Mouse (Mus musculus): ENCODE data around the gene N4bp2l1. TPM values are rescaled to one million over a fixed set of nuclear protein-coding genes. Genes with fewer than 3 reads are reported as not detected.
"Not testable (repeated sequence)": the region's sequence is repeated elsewhere in the genome, so short reads cannot be mapped to it uniquely, and the experiment has no call there.

Gene N4bp2l1
- 8.3 and 9.4 TPM in 2 replicates for polyA plus RNA-seq (2015; fragmentation: Nextera tagmentation; extraction: Ambion mirVana)

DNA sequence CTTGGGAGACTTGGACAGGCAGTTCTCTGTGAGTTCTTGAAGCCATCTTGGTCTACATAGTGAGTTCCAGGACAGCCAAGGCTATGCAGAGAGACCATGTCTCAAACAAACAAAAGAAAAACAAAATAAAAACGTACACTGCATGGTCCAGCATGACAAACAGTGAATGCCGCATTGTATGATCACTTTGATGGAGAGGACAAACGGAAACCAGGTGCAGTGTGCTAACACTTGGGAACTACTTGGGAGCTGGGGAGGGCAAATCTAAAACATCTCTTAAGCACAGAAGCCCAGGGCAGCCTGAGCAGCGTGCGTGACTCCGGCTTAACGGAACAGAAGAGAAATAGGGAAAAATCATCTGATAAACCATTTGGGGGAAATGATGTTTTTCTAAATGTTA is at the start of gene N4bp2l1:
N4bp2l1 (minus strand) TSS at position 101 of the 400 bp plus-strand sequence.
- WGBS = 90% methylated on average over 7 of the region's 7 CpGs
- H3K9me3 ChIP-seq = no peaks in the 10 kb centered on the region
- peaks cover 16% of the 10 kb centered on the region for H3K4me1 ChIP-seq
- no peak within 1 kb of the TSS for H3K4me2 ChIP-seq (replicated peaks)
- no peak within 1 kb of the TSS for H3K9ac ChIP-seq (replicated peaks)
- no peak within 1 kb of the TSS for H3K27ac ChIP-seq (replicated peaks)
- ATAC-seq (replicated peaks) = no peak
- no peaks in the 10 kb centered on the region for H3K36me3 ChIP-seq
- no peak within 1 kb of the TSS for H3K4me3 ChIP-seq
- no peaks in the 10 kb centered on the region for H3K27me3 ChIP-seq

DNA sequence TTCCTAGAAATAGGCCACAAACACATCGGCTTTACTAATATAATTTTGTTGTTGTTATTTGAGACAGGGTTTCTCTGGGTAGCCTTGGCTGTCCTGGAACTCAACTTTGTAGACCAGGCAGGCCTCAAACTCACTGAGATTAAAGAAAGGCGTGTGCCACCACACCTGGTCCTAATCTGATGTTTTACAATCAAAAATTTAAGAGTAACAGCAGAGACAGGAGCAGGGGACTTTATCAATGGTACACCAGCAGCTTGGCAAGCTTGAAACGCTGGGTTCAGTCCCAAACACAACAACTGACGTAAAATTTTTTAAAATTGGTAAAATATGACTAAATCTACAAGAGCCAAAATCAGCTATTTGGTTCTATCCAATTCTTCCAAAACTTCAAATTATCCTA is 47.9 kb upstream of the N4bp2l1 start:
- Histone ChIP-seq H3K4me2 (replicated peaks) (no peak overlapping the region), H3K9me3 (no peaks in the 10 kb centered on the region), H3K4me3 (no peak overlapping the region), H3K4me1 (no peaks in the 10 kb centered on the region), H3K9ac (replicated peaks) (no peak overlapping the region), H3K27me3 (no peaks in the 10 kb centered on the region), H3K27ac (replicated peaks) (no peak overlapping the region), H3K36me3 (peaks cover 33% of the 10 kb centered on the region)
- WGBS = 95% methylated on average over 4 of the region's 4 CpGs
- ATAC-seq (replicated peaks) = no peak

GRCm38 (mm10) chr5:150643390-150643789 is 46.4 kb upstream of the N4bp2l1 start:
- H3K27me3 ChIP-seq; H3K4me1 ChIP-seq; H3K9me3 ChIP-seq; H3K27ac ChIP-seq (replicated peaks); H3K9ac ChIP-seq (replicated peaks); H3K4me2 ChIP-seq (replicated peaks); ATAC-seq (replicated peaks); H3K4me3 ChIP-seq: not testable (repeated sequence)
- 96% methylated on average over 4 of the region's 4 CpGs for WGBS
- H3K36me3 ChIP-seq = peaks cover 25% of the 10 kb centered on the region

- no peaks in the 10 kb centered on the region for H3K27me3 ChIP-seq
- no peaks in the 10 kb centered on the region for H3K9me3 ChIP-seq
- H3K36me3 ChIP-seq = peaks cover 33% of the 10 kb centered on the region
- H3K27ac ChIP-seq (replicated peaks) = no peak overlapping the region
- no peak overlapping the region for H3K4me2 ChIP-seq (replicated peaks)
- H3K4me1 ChIP-seq = no peaks in the 10 kb centered on the region
- 96% methylated on average over 3 of the region's 3 CpGs for WGBS
- H3K4me3 ChIP-seq = no peak overlapping the region
- ATAC-seq (replicated peaks) = no peak
- no peak overlapping the region for H3K9ac ChIP-seq (replicated peaks)
These were observed 44.5 kb upstream of the N4bp2l1 start for GRCm38 (mm10) chr5:150641440-150641839.

DNA sequence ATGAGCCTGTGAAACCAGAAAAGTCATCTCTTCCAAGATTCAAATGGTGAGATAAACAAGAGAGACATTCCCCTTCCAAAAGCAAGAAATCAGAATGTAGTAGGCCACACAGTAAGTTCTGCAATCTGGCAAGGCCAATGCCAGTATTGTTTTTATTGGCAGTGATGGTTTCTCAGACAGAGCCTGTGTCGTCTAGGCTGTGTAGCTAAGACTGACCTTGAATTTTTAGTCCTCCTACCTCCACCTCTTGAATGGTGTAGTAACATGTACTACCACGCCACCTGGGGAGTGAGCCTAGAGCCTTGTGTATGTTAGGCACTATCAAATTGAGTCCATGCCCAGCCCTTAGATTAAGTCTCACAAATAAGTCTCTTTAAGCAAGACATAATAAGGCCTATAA is 32.7 kb upstream of the N4bp2l1 start:
- Histone ChIP-seq H3K27ac (replicated peaks) (no peak overlapping the region), H3K4me2 (replicated peaks) (no peak overlapping the region), H3K9me3 (no peaks in the 10 kb centered on the region), H3K36me3 (peaks cover 17% of the 10 kb centered on the region; the same call in 1 of the 2 replicates), H3K4me3 (no peak overlapping the region), H3K27me3 (no peaks in the 10 kb centered on the region), H3K9ac (replicated peaks) (no peak overlapping the region), H3K4me1 (no peaks in the 10 kb centered on the region)
- ATAC-seq (replicated peaks) = no peak
- 87% methylated on average over 2 of the region's 2 CpGs for WGBS

- H3K9ac ChIP-seq (replicated peaks) = no peak overlapping the region
- no peaks in the 10 kb centered on the region for H3K4me1 ChIP-seq
- H3K4me3 ChIP-seq = no peak overlapping the region
- no peak overlapping the region for H3K27ac ChIP-seq (replicated peaks)
- no peaks in the 10 kb centered on the region for H3K27me3 ChIP-seq
- peaks cover 15% of the 10 kb centered on the region; the same call in 1 of the 2 replicates for H3K36me3 ChIP-seq
- no peak for ATAC-seq (replicated peaks)
- no peak overlapping the region for H3K4me2 ChIP-seq (replicated peaks)
- WGBS = 97% methylated on average over 1 of the region's 1 CpGs
- H3K9me3 ChIP-seq = no peaks in the 10 kb centered on the region
These were observed 32.3 kb upstream of the N4bp2l1 start for GRCm38 (mm10) chr5:150629272-150629671.

- Histone ChIP-seq H3K9ac (replicated peaks) (no peak overlapping the region), H3K27ac (replicated peaks) (no peak overlapping the region), H3K4me2 (replicated peaks) (no peak overlapping the region), H3K27me3 (no peaks in the 10 kb centered on the region), H3K9me3 (no peaks in the 10 kb centered on the region), H3K36me3 (0 out of 2 replicates have a peak, but pooled peaks cover 4% of the 10 kb centered on the region), H3K4me3 (no peak overlapping the region), H3K4me1 (no peaks in the 10 kb centered on the region)
- WGBS = 86% methylated on average over 7 of the region's 7 CpGs
- no peak for ATAC-seq (replicated peaks)
These were observed 28.5 kb upstream of the N4bp2l1 start for GRCm38 (mm10) chr5:150625528-150625927.

GRCm38 (mm10) chr5:150622792-150623191 is 25.8 kb upstream of the N4bp2l1 start:
- WGBS = 27% methylated on average over 1 of the region's 1 CpGs

GRCm38 (mm10) chr5:150621592-150621991 is 24.6 kb upstream of the N4bp2l1 start:
- Histone ChIP-seq H3K9me3 (no peaks in the 10 kb centered on the region), H3K4me2 (replicated peaks) (no peak overlapping the region), H3K36me3 (0 out of 2 replicates have a peak, but pooled peaks cover 4% of the 10 kb centered on the region), H3K27me3 (no peaks in the 10 kb centered on the region), H3K4me1 (no peaks in the 10 kb centered on the region), H3K4me3 (no peak overlapping the region), H3K9ac (replicated peaks) (no peak overlapping the region), H3K27ac (replicated peaks) (no peak overlapping the region)
- 83% methylated on average over 3 of the region's 3 CpGs for WGBS
- no peak for ATAC-seq (replicated peaks)

More at GRCm38 (mm10) chr5:150622792-150623191, 25.8 kb upstream of the N4bp2l1 start:
- no peaks in the 10 kb centered on the region for H3K4me1 ChIP-seq
- ATAC-seq (replicated peaks) = no peak
- H3K4me2 ChIP-seq (replicated peaks) = no peak overlapping the region
- H3K27me3 ChIP-seq = no peaks in the 10 kb centered on the region
- H3K9ac ChIP-seq (replicated peaks) = no peak overlapping the region
- no peak overlapping the region for H3K4me3 ChIP-seq
- no peaks in the 10 kb centered on the region for H3K9me3 ChIP-seq
- 0 out of 2 replicates have a peak, but pooled peaks cover 4% of the 10 kb centered on the region for H3K36me3 ChIP-seq
- no peak overlapping the region for H3K27ac ChIP-seq (replicated peaks)

DNA sequence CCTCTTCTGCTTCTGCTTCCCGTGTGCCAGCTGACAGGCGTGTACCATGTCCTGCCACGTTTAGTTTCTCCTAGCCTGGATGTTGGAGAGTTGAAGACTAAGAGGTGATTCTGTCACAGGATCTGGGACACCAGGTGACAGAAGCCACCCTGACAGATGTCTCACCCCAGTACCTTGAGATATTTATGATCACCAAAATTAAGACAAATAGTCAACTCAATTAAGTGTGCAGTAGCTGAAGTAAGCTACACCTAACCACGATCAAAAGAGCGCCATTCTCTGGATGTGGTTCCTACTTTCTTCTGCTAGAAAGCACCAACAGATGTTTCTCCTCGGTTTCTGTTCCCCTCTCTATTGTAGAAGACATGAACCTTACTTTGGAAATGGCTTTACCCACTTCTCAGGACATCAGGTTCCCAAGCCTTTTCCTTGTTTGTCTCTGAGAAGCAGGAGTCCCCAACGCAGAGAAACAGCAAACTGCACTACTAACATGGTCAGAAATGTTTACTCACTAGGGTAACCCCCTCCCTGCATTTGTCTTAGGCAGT is 23.7 kb upstream of the N4bp2l1 start:
- Histone ChIP-seq H3K4me2 (replicated peaks) (no peak overlapping the region), H3K27ac (replicated peaks) (no peak overlapping the region), H3K9ac (replicated peaks) (no peak overlapping the region), H3K4me3 (no peak overlapping the region), H3K27me3 (no peaks in the 10 kb centered on the region), H3K36me3 (0 out of 2 replicates have a peak, but pooled peaks cover 4% of the 10 kb centered on the region), H3K4me1 (no peaks in the 10 kb centered on the region), H3K9me3 (no peaks in the 10 kb centered on the region)
- 92% methylated on average over 7 of the region's 7 CpGs for WGBS
- ATAC-seq (replicated peaks) = no peak

GRCm38 (mm10) chr5:150618599-150619355 is 21.8 kb upstream of the N4bp2l1 start:
- WGBS = 91% methylated on average over 10 of the region's 10 CpGs
- no peak for ATAC-seq (replicated peaks)

GRCm38 (mm10) chr5:150616731-150617130 is 19.7 kb upstream of the N4bp2l1 start:
- Histone ChIP-seq H3K9ac (replicated peaks) (no peak overlapping the region), H3K27me3 (no peaks in the 10 kb centered on the region), H3K27ac (replicated peaks) (no peak overlapping the region), H3K4me2 (replicated peaks) (no peak overlapping the region), H3K4me1 (no peaks in the 10 kb centered on the region), H3K36me3 (no peaks in the 10 kb centered on the region), H3K9me3 (no peaks in the 10 kb centered on the region), H3K4me3 (no peak overlapping the region)
- 90% methylated on average over 3 of the region's 3 CpGs for WGBS
- ATAC-seq (replicated peaks) = no peak

More at GRCm38 (mm10) chr5:150618599-150619355, 21.8 kb upstream of the N4bp2l1 start:
- Histone ChIP-seq H3K9me3 (no peaks in the 10 kb centered on the region), H3K4me2 (replicated peaks) (no peak overlapping the region), H3K4me1 (no peaks in the 10 kb centered on the region), H3K27me3 (no peaks in the 10 kb centered on the region), H3K27ac (replicated peaks) (no peak overlapping the region), H3K36me3 (no peaks in the 10 kb centered on the region), H3K4me3 (no peak overlapping the region), H3K9ac (replicated peaks) (no peak overlapping the region)
